9 mouse cellular contexts compared by ENCODE assay signal in the genomic region with DNA sequence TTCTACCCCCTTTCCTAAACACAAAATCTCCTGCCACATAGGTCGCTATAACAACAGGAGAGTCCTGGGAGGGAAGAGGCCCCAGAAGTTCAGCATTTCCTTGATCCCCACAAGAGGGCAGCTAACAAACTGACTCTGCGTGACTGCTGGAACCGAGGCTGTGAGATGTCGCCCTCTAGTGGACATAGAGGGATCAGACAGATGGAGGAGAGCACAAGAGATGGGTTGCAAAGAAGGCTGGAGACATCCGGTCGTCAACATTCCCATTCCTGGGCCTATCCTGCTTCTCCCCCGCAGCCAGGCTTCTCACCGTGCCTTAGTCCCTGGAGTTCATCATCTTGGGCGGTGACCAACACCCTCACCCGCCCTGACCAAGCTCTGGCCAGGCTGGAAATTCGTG. TPM values are rescaled to one million over a fixed set of nuclear protein-coding genes. Genes with fewer than 3 reads are reported as not detected.
A peak's percentile ranks its signal among the peaks of the same experiment; 100 is the strongest.
DNase-seq lines count a peak whose midpoint lies in the region; ATAC-seq and TF ChIP-seq lines count a peak whose summit lies in the region.
"Had no signal": no experiment of that assay in that cellular context is flagged by ENCODE, and none has a peak within 500 bp of the region (broad histone marks: within the 10 kb centered on the region; RNA-seq: fewer than 3 reads in every experiment).

No protein-coding gene starts in this region.

- no peaks in the 10 kb centered on the region for H3K27me3 ChIP-seq in G1E (ENCODE audit: insufficient read depth, low read length)
- H3K27me3 ChIP-seq in forebrain, postnatal 0 days (ENCODE audit: insufficient read depth, low read length), result no peaks in the 10 kb centered on the region
- no peaks in the 10 kb centered on the region for H3K27me3 ChIP-seq in lung, embryonic 15.5 days
- H3K27me3 ChIP-seq: limb, embryonic 12.5 days had no signal

- 21% methylated on average over 11 of the region's 11 CpGs for WGBS in forebrain, postnatal 0 days
- 16% methylated on average over 11 of the region's 11 CpGs for whole genome bisulfite sequencing in lung, embryonic 15.5 days

- DNase-seq in G1E (ENCODE audit: low spot score), result peak; percentile 43
- DNase-seq in cerebellum, adult 11 months, result peak; percentile 30
- peak; percentile 81 for DNase-seq in forebrain, postnatal 0 days
- DNase-seq in layer of hippocampus, adult 2 months (ENCODE audit: low spot score in 2 of 2), result peak; percentile 47 to 69
- peak; percentile 19 to 38 for DNase-seq in thymus, adult 18-20 months

- H3K4me2 ChIP-seq in forebrain, postnatal 0 days (ENCODE audit: low read depth), result no peak overlapping the region
- no peak overlapping the region for H3K4me2 ChIP-seq in lung, embryonic 15.5 days
- H3K4me2 ChIP-seq: limb, embryonic 12.5 days had no signal

- peak; percentile 82 for ATAC-seq in G1E (ENCODE audit: extremely low read depth, insufficient number of reproducible peaks, low FRiP score, poor library complexity, severe bottlenecking)
- peak; percentile 82 for ATAC-seq in forebrain, postnatal 0 days
- peak; percentile 95 to 98 for ATAC-seq in hematopoietic stem cell, adult 5-6 weeks (replicated peaks in 1 of 2; ENCODE audit: insufficient read depth in 1 of 2, low FRiP score in 2 of 2, low TSS enrichment in 1 of 2, low read depth in 1 of 2, poor library complexity in 2 of 2, severe bottlenecking in 2 of 2)
- ATAC-seq in lung, embryonic 15.5 days (ENCODE audit: borderline replicate concordance, extremely low read depth, low FRiP score, low TSS enrichment), result peak; percentile 55; the same call in 1 of the 2 replicates
- peak; percentile 93 for ATAC-seq in neutrophil, adult 5-6 weeks (ENCODE audit: extremely low read depth, insufficient number of reproducible peaks, low FRiP score, poor library complexity, severe bottlenecking)

- H3K4me3 ChIP-seq in G1E (ENCODE audit: low read depth, low read length), result no peak overlapping the region
- H3K4me3 ChIP-seq in forebrain, postnatal 0 days (ENCODE audit: low read depth, low read length), result no peak overlapping the region
- H3K4me3 ChIP-seq in layer of hippocampus, adult 2 months, result no peak overlapping the region
- H3K4me3 ChIP-seq in lung, embryonic 15.5 days, result no peak overlapping the region
- H3K4me3 ChIP-seq: limb, embryonic 12.5 days had no signal

- no peak overlapping the region for H3K9ac ChIP-seq in forebrain, postnatal 0 days
- H3K9ac ChIP-seq in lung, embryonic 15.5 days, result no peak overlapping the region
- H3K9ac ChIP-seq: limb, embryonic 12.5 days had no signal

- H3K9me3 ChIP-seq in G1E (replicated peaks), result no peaks in the 10 kb centered on the region
- no peaks in the 10 kb centered on the region for H3K9me3 ChIP-seq in forebrain, postnatal 0 days (ENCODE audit: low read length)
- H3K9me3 ChIP-seq in lung, embryonic 15.5 days, result no peaks in the 10 kb centered on the region
- H3K9me3 ChIP-seq: limb, embryonic 12.5 days had no signal

- H3K27ac ChIP-seq in forebrain, postnatal 0 days (ENCODE audit: low read depth, low read length), result no peak overlapping the region
- H3K27ac ChIP-seq in layer of hippocampus, adult 2 months, result no peak overlapping the region
- H3K27ac ChIP-seq in lung, embryonic 15.5 days, result no peak overlapping the region
- H3K27ac ChIP-seq: limb, embryonic 12.5 days had no signal

- TF ChIP-seq CTCF in G1E (IDR thresholded peaks at IDR 0.05; ENCODE audit: low read depth, low read length), result peak; percentile 91
- peak; percentile 98 for TF ChIP-seq CTCF in forebrain, postnatal 0 days (IDR thresholded peaks at IDR 0.05; ENCODE audit: low read depth)
- TF ChIP-seq CTCF in layer of hippocampus, adult 2 months (conservative IDR thresholded peaks at IDR 0.05), result peak; percentile 93

- peaks cover 6% of the 10 kb centered on the region; the same call in 1 of the 2 replicates for H3K4me1 ChIP-seq in G1E (ENCODE audit: insufficient read depth, low read depth, low read length)
- H3K4me1 ChIP-seq in forebrain, postnatal 0 days (ENCODE audit: insufficient read depth), result no peaks in the 10 kb centered on the region
- no peaks in the 10 kb centered on the region for H3K4me1 ChIP-seq in lung, embryonic 15.5 days
- H3K4me1 ChIP-seq: limb, embryonic 12.5 days had no signal

- H3K36me3 ChIP-seq in G1E (replicated peaks), result no peaks in the 10 kb centered on the region
- H3K36me3 ChIP-seq in forebrain, postnatal 0 days (ENCODE audit: insufficient read depth), result no peaks in the 10 kb centered on the region
- H3K36me3 ChIP-seq in lung, embryonic 15.5 days, result no peaks in the 10 kb centered on the region
- H3K36me3 ChIP-seq: limb, embryonic 12.5 days had no signal

RNA-seq across cellular contexts. Expression of gene Rhob, which starts 47.5 kb away (rescaled TPM):
- total RNA-seq in G1E (2014; fragmentation: Nextera tagmentation) (0.92 and 2.2 TPM in 2 replicates), G1E (2017) (0.27 and 0.29 TPM in 2 replicates)
- polyA plus RNA-seq in G1E (2012), result 0.14 and 0.21 TPM in 2 replicates
- 278 and 289 TPM in 2 replicates for total RNA-seq in forebrain, postnatal 0 days (2014; rRNA removed)
- 69.9 and 78.9 TPM in 2 replicates for polyA plus RNA-seq in forebrain, postnatal 0 days (2015; fragmentation: Nextera tagmentation; extraction: Ambion mirVana)
- total RNA-seq in hematopoietic stem cell, adult 5-6 weeks (2017), result 66.2 and 68.6 TPM in 2 replicates
- 100 to 1,000 TPM; 359 to 361 TPM for total RNA-seq in layer of hippocampus, adult 2 months (2021)
- 49.4 and 52.1 TPM in 2 replicates for polyA plus RNA-seq in lung, embryonic 15.5 days (2015; fragmentation: Nextera tagmentation; extraction: Ambion mirVana)
- 165 TPM in 2 replicates for total RNA-seq in neutrophil, adult 5-6 weeks (2017)

RNA-seq across cellular contexts. Expression of gene Slc7a15, which starts 51.5 kb away (rescaled TPM):
- total RNA-seq in G1E (2014; fragmentation: Nextera tagmentation), result not detected in 2 replicates
- total RNA-seq in G1E (2017), result not detected in 2 replicates
- not detected in 2 replicates for polyA plus RNA-seq in G1E (2012)
- total RNA-seq in forebrain, postnatal 0 days (2014; rRNA removed), result not detected in 2 replicates
- not detected in 2 replicates for polyA plus RNA-seq in forebrain, postnatal 0 days (2015; fragmentation: Nextera tagmentation; extraction: Ambion mirVana)
- not detected in 2 replicates for total RNA-seq in hematopoietic stem cell, adult 5-6 weeks (2017)
- total RNA-seq in layer of hippocampus, adult 2 months (2021), result not detected
- polyA plus RNA-seq in lung, embryonic 15.5 days (2015; fragmentation: Nextera tagmentation; extraction: Ambion mirVana), result not detected in 2 replicates
- not detected in 2 replicates for total RNA-seq in neutrophil, adult 5-6 weeks (2017)
- polyA plus RNA-seq: limb, embryonic 12.5 days had no signal

Comparison
In these comparisons a context has a peak if more than half of its experiments do, and no peak if none do; other contexts are left out.
1. DNase-seq: peak in every context shown above with its lines; median percentile 81 in forebrain, postnatal 0 days; 58 in layer of hippocampus, adult 2 months; 43 in G1E; 30 in cerebellum, adult 11 months; 28 in thymus, adult 18-20 months.
2. RNA of gene Rhob, which starts 47.5 kb away (total RNA-seq): 359 to 361 TPM in layer of hippocampus, adult 2 months, 278 to 289 TPM in forebrain, postnatal 0 days, 165 TPM in neutrophil, adult 5-6 weeks and 66.2 to 68.6 TPM in hematopoietic stem cell, adult 5-6 weeks; 0.27 to 2.2 TPM in G1E; every median in the first group is over 10 times any median in the second.
3. Peak in every context shown above with its lines, with median percentiles within 50 percentile points of each other: ATAC-seq and CTCF ChIP-seq.